9 mouse cellular contexts compared by ENCODE assay signal in the genomic region with DNA sequence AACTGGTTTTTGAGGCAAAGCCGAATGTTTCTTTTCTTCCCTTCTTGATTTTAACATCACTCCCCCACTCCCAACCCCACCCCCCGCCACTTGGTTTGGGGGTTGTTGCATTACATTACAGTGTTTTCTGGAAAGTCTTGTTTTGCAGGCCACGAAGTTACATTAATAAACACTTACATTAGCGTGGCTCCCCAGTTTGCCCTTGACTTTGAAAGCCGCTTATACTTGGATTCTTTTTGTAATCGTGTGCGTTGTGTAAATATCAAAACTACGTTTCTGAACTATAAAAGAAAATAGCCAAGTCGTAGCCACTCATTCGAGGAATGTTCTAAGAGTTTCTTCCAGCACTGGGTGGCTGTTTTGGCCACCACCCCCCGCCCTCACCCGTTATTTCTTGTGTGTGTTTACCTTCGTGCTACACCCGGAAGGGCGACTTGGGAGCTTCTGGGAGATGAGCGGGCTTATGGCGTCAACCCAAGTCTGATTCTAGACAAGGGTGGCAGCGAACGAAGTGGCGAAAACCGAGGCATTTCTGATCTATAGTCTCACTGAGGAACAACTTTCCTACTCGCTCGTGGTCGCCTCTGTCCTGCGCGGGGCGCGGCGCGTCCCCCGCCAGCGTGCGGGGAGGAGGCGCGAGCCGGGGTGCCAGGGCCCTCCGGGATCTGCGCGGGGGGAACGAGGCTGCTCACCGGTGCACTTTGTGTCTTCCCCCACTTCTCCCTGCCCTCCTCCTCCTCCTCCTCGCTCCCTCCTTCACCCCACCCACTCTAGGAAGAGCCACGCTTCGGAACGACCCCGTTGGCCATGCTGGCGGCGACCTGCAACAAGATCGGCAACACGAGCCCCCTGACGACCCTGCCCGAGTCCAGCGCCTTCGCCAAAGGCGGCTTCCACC. TPM values are rescaled to one million over a fixed set of nuclear protein-coding genes. Genes with fewer than 3 reads are reported as not detected.
DNase-seq lines count a peak whose midpoint lies in the region; ATAC-seq and TF ChIP-seq lines count a peak whose summit lies in the region.
"Had no signal": no experiment of that assay in that cellular context is flagged by ENCODE, and none has a peak within 500 bp of the region (broad histone marks: within the 10 kb centered on the region; RNA-seq: fewer than 3 reads in every experiment).

No protein-coding gene starts in this region.

- H3K9me3 ChIP-seq in heart, postnatal 0 days (replicated peaks; ENCODE audit: control insufficient read depth, low read length) = no peaks in the 10 kb centered on the region
- no peaks in the 10 kb centered on the region for H3K9me3 ChIP-seq in liver, embryonic 11.5 days (ENCODE audit: control insufficient read depth, low read length)

- no peak overlapping the region for H3K9ac ChIP-seq in heart, postnatal 0 days (replicated peaks; ENCODE audit: low read depth, low read length)
- 0 out of 2 replicates have a peak overlapping the region, but pooled peaks have one; percentile 25 for H3K9ac ChIP-seq in liver, embryonic 11.5 days (ENCODE audit: low read depth, low read length)

- no peaks in the 10 kb centered on the region for H3K36me3 ChIP-seq in heart, postnatal 0 days (replicated peaks; ENCODE audit: control insufficient read depth, insufficient read depth, low read length)
- no peaks in the 10 kb centered on the region for H3K36me3 ChIP-seq in liver, embryonic 11.5 days (ENCODE audit: control insufficient read depth, insufficient read depth, low read length)

- intact Hi-C loops in left cerebral cortex, adult 2 months (cut with DNase I) = loop anchor here (5.0 to 10.0 kb wide), 4 partner anchors 60 to 1862 kb away; a partner anchor contains a TSS

- no peak overlapping the region for H3K27ac ChIP-seq in left cerebral cortex, adult 2 months
- H3K27ac ChIP-seq in heart, postnatal 0 days (ENCODE audit: low read depth) = no peak overlapping the region
- no peak overlapping the region for H3K27ac ChIP-seq in liver, embryonic 11.5 days (ENCODE audit: low read depth, low read length)

- TF ChIP-seq CTCF in left cerebral cortex, adult 2 months (IDR thresholded peaks at IDR 0.05) = no peak
- TF ChIP-seq CTCF in heart, postnatal 0 days (IDR thresholded peaks at IDR 0.05; ENCODE audit: low read depth) = no peak

- peak overlapping the region; percentile 62 for H3K4me2 ChIP-seq in heart, postnatal 0 days (ENCODE audit: low read depth, low read length)
- H3K4me2 ChIP-seq in liver, embryonic 11.5 days = peak overlapping the region; percentile 77

- peak overlapping the region; percentile 31; the same call in 1 of the 2 replicates for H3K4me3 ChIP-seq in left cerebral cortex, adult 2 months
- H3K4me3 ChIP-seq in heart, postnatal 0 days (ENCODE audit: low read depth, low read length) = peak overlapping the region; percentile 43
- H3K4me3 ChIP-seq in liver, embryonic 11.5 days (ENCODE audit: low read depth, low read length) = peak overlapping the region; percentile 49

- H3K27me3 ChIP-seq in heart, postnatal 0 days (ENCODE audit: control insufficient read depth, insufficient read depth, low read length) = peaks cover 90% of the 10 kb centered on the region
- peaks cover 93% of the 10 kb centered on the region for H3K27me3 ChIP-seq in liver, embryonic 11.5 days (replicated peaks; ENCODE audit: control insufficient read depth, insufficient read depth, low read length)

- DNase-seq in left cerebral cortex, adult 2 months (ENCODE audit: extremely low spot score in 1 of 2, low spot score in 2 of 2) = peak in 1 of 2 experiments; percentile 25
- DNase-seq in left cerebral cortex, adult 9 months (ENCODE audit: low spot score in 2 of 2) = no peak
- DNase-seq in cerebellum, postnatal 36 days = peak; percentile 12 to 24
- no peak for DNase-seq in heart, postnatal 0 days (ENCODE audit: low spot score)
- peak; percentile 63 for DNase-seq in liver, embryonic 11.5 days (ENCODE audit: low spot score)
- peak; percentile 42 for DNase-seq in retina, embryonic 14.5 days (ENCODE audit: low spot score)
- no peak for DNase-seq in adrenal gland, adult 8-10 months

- no peak for ATAC-seq in heart, postnatal 0 days (ENCODE audit: insufficient read depth, low read depth)
- no peak for ATAC-seq in liver, embryonic 11.5 days (replicated peaks; ENCODE audit: low FRiP score)
- ATAC-seq in erythroid progenitor cell, adult 5-6 weeks (replicated peaks; ENCODE audit: low FRiP score, poor library complexity, severe bottlenecking) = no peak

- no peak for TF ChIP-seq EP300 in heart, postnatal 0 days (IDR thresholded peaks at IDR 0.05; ENCODE audit: low read depth)

- peaks cover 18% of the 10 kb centered on the region for H3K4me1 ChIP-seq in heart, postnatal 0 days (ENCODE audit: control insufficient read depth, insufficient read depth)
- peaks cover 23% of the 10 kb centered on the region for H3K4me1 ChIP-seq in liver, embryonic 11.5 days (replicated peaks; ENCODE audit: control insufficient read depth, insufficient read depth, low read length)

- WGBS in heart, postnatal 0 days = 3% methylated on average over 43 of the region's 55 CpGs
- WGBS in liver, embryonic 11.5 days = under 1% methylated on average over 55 of the region's 55 CpGs

RNA-seq across cellular contexts. Expression of a gene that starts 0.9 kb away (rescaled TPM):
- total RNA-seq in left cerebral cortex, adult 2 months (2021) = 1 to 10 TPM; 2.7 to 4.0 TPM
- not detected in 2 replicates for total RNA-seq in heart, postnatal 0 days (2014; rRNA removed; ENCODE audit: low replicate concordance)
- polyA plus RNA-seq in heart, postnatal 0 days (2015; fragmentation: Nextera tagmentation; extraction: Ambion mirVana) = not detected in 2 replicates
- 0.05 TPM in 1 of 2 replicates, not detected in the other for polyA plus RNA-seq in liver, embryonic 11.5 days (2014; fragmentation: Nextera tagmentation; extraction: Ambion mirVana)
- total RNA-seq in erythroid progenitor cell, adult 5-6 weeks (2015; ENCODE audit: low replicate concordance) = not detected in 2 replicates
- total RNA-seq in erythroid progenitor cell, adult 5-6 weeks (2017; ENCODE audit: low replicate concordance) = not detected in 2 replicates
- total RNA-seq in adrenal gland, adult 8-10 months (2022) = not detected
- polyA plus RNA-seq: large intestine, adult 2 months had no signal

RNA-seq across cellular contexts. Expression of a gene that starts 39.8 kb away (rescaled TPM):
- 10 to 100 TPM; 17.8 to 19.5 TPM for total RNA-seq in left cerebral cortex, adult 2 months (2021)
- 10.5 and 16.3 TPM in 2 replicates for total RNA-seq in heart, postnatal 0 days (2014; rRNA removed; ENCODE audit: low replicate concordance)
- polyA plus RNA-seq in heart, postnatal 0 days (2015; fragmentation: Nextera tagmentation; extraction: Ambion mirVana) = 13.5 and 13.8 TPM in 2 replicates
- polyA plus RNA-seq in liver, embryonic 11.5 days (2014; fragmentation: Nextera tagmentation; extraction: Ambion mirVana) = 27.6 and 31.6 TPM in 2 replicates
- 56.2 and 71.3 TPM in 2 replicates for total RNA-seq in erythroid progenitor cell, adult 5-6 weeks (2015; ENCODE audit: low replicate concordance)
- 108 and 110 TPM in 2 replicates for total RNA-seq in erythroid progenitor cell, adult 5-6 weeks (2017; ENCODE audit: low replicate concordance)
- 10 to 100 TPM; 23.9 to 33.8 (median 30.1) TPM for total RNA-seq in adrenal gland, adult 8-10 months (2022)

RNA-seq across cellular contexts. Expression of a gene that starts 39.9 kb away (rescaled TPM):
- total RNA-seq in left cerebral cortex, adult 2 months (2021) = 10 to 100 TPM; 26.3 to 27.1 TPM
- total RNA-seq in heart, postnatal 0 days (2014; rRNA removed; ENCODE audit: low replicate concordance) = 0.08 and 3.9 TPM in 2 replicates
- polyA plus RNA-seq in heart, postnatal 0 days (2015; fragmentation: Nextera tagmentation; extraction: Ambion mirVana) = 20.0 and 24.3 TPM in 2 replicates
- polyA plus RNA-seq in liver, embryonic 11.5 days (2014; fragmentation: Nextera tagmentation; extraction: Ambion mirVana) = 22.1 and 22.6 TPM in 2 replicates
- total RNA-seq in erythroid progenitor cell, adult 5-6 weeks (2015; ENCODE audit: low replicate concordance) = 19.8 and 39.4 TPM in 2 replicates
- 23.0 and 46.1 TPM in 2 replicates for total RNA-seq in erythroid progenitor cell, adult 5-6 weeks (2017; ENCODE audit: low replicate concordance)
- 10 to 100 TPM; 18.0 to 24.0 (median 20.5) TPM for total RNA-seq in adrenal gland, adult 8-10 months (2022)

RNA-seq across cellular contexts. Expression of a gene that starts 53.9 kb away (rescaled TPM):
- total RNA-seq in left cerebral cortex, adult 2 months (2021) = 100 to 1,000 TPM in 1 of 2 experiments, 10 to 100 TPM in 1; 96.9 to 102 TPM
- total RNA-seq in heart, postnatal 0 days (2014; rRNA removed; ENCODE audit: low replicate concordance) = 33.3 and 34.6 TPM in 2 replicates
- polyA plus RNA-seq in heart, postnatal 0 days (2015; fragmentation: Nextera tagmentation; extraction: Ambion mirVana) = 66.2 and 67.0 TPM in 2 replicates
- 109 and 116 TPM in 2 replicates for polyA plus RNA-seq in liver, embryonic 11.5 days (2014; fragmentation: Nextera tagmentation; extraction: Ambion mirVana)
- total RNA-seq in erythroid progenitor cell, adult 5-6 weeks (2015; ENCODE audit: low replicate concordance) = 28.9 and 46.5 TPM in 2 replicates
- 25.9 and 44.2 TPM in 2 replicates for total RNA-seq in erythroid progenitor cell, adult 5-6 weeks (2017; ENCODE audit: low replicate concordance)
- total RNA-seq in adrenal gland, adult 8-10 months (2022) = 10 to 100 TPM; 53.6 to 59.3 (median 56.3) TPM

Comparison
In these comparisons a context has a peak if more than half of its experiments do, and no peak if none do; other contexts are left out.
1. DNase-seq: peak in cerebellum, postnatal 36 days (2 of 2), liver, embryonic 11.5 days (single experiment) and retina, embryonic 14.5 days (single experiment); none in left cerebral cortex, adult 9 months (0 of 2), heart, postnatal 0 days (single experiment) and adrenal gland, adult 8-10 months (single experiment).
2. Peak in every context shown above with its lines, with median percentiles within 50 percentile points of each other: H3K4me3 ChIP-seq.